Mouse (Mus musculus) gastrocnemius, postnatal 25 days (tissue): ENCODE data around the gene Pmf1. TPM values are rescaled to one million over a fixed set of nuclear protein-coding genes. Genes with fewer than 3 reads are reported as not detected.
A peak's percentile ranks its signal among the peaks of the same experiment; 100 is the strongest.

Source experiments
- DNase-seq: peaks from one replicate; pipeline ENCODE4 v3.0.0; 2022
- long read RNA-seq, 2 experiments: library from polyadenylated mRNA; stranded (forward); transcript quantifications; one replicate each; pipeline ENCODE4 v2.0.0; 2021
- total RNA-seq, 2 experiments: library from RNA; stranded (reverse); gene quantifications; 1 replicate in 1 of 2; 2 replicates in 1 of 2; pipeline ENCODE4 v1.2.3; 2021

Pmf1 gene
- total RNA-seq: 10 to 100 TPM; 16.9 to 19.0 TPM
- long read RNA-seq, experiment 1, transcript Pmf1-201 (5 exons, 1,007 nt): major isoform, 17 of 22 reads
- long read RNA-seq, experiment 1, partial matches to known transcripts: 1 of 22 reads
- long read RNA-seq, experiment 1, other reads (novel, unspliced or antisense): 3 of 22 reads
- long read RNA-seq, experiment 2, transcript Pmf1-201 (5 exons, 1,007 nt): major isoform, 12 of 16 reads
- long read RNA-seq, experiment 2, partial matches to known transcripts: 0 of 16 reads
- long read RNA-seq, experiment 2, other reads (novel, unspliced or antisense): 3 of 16 reads

- peak; percentile 93 for DNase-seq
Measured at GRCm38 (mm10) chr3:88409741-88410644, at the start of gene Pmf1. Gene Pmf1 (minus strand): TSS chr3:88410331.

GRCm38 (mm10) chr3:88458778-88459219 lies 48.7 kb upstream of the Pmf1 start:
- DNase-seq: no peak

GRCm38 (mm10) chr3:88456746-88457532 lies 46.8 kb upstream of the Pmf1 start:
- no peak for DNase-seq

- DNase-seq: no peak
Measured at GRCm38 (mm10) chr3:88456313-88456712, 46.2 kb upstream of the Pmf1 start.

- DNase-seq: no peak
Measured at GRCm38 (mm10) chr3:88455588-88456264, 45.6 kb upstream of the Pmf1 start.

- no peak for DNase-seq
Measured at GRCm38 (mm10) chr3:88454762-88455587, 44.8 kb upstream of the Pmf1 start.

- no peak for DNase-seq
Measured at GRCm38 (mm10) chr3:88453986-88454385, 43.9 kb upstream of the Pmf1 start.

- no peak for DNase-seq
Measured at GRCm38 (mm10) chr3:88453369-88453768, 43.2 kb upstream of the Pmf1 start.

- no peak for DNase-seq
Measured at GRCm38 (mm10) chr3:88452716-88453115, 42.6 kb upstream of the Pmf1 start.

GRCm38 (mm10) chr3:88452246-88452645 lies 42.1 kb upstream of the Pmf1 start:
- no peak for DNase-seq

GRCm38 (mm10) chr3:88450379-88451131 lies 40.4 kb upstream of the Pmf1 start:
- DNase-seq: no peak

GRCm38 (mm10) chr3:88449395-88450023 lies 39.4 kb upstream of the Pmf1 start:
- peak; percentile 51 for DNase-seq

GRCm38 (mm10) chr3:88448443-88448842 lies 38.3 kb upstream of the Pmf1 start:
- no peak for DNase-seq

- no peak for DNase-seq
Measured at GRCm38 (mm10) chr3:88447676-88448183, 37.6 kb upstream of the Pmf1 start.

- DNase-seq: peak; percentile 34
Measured at GRCm38 (mm10) chr3:88446471-88447123, 36.5 kb upstream of the Pmf1 start.

- no peak for DNase-seq
Measured at GRCm38 (mm10) chr3:88442888-88443287, 32.8 kb upstream of the Pmf1 start.

- DNase-seq: no peak
Measured at GRCm38 (mm10) chr3:88442488-88442887, 32.4 kb upstream of the Pmf1 start.

GRCm38 (mm10) chr3:88440500-88441381 lies 30.6 kb upstream of the Pmf1 start:
- DNase-seq: no peak
